Mouse (Mus musculus): ENCODE data around the gene Ppard.

Ppard gene

DNA sequence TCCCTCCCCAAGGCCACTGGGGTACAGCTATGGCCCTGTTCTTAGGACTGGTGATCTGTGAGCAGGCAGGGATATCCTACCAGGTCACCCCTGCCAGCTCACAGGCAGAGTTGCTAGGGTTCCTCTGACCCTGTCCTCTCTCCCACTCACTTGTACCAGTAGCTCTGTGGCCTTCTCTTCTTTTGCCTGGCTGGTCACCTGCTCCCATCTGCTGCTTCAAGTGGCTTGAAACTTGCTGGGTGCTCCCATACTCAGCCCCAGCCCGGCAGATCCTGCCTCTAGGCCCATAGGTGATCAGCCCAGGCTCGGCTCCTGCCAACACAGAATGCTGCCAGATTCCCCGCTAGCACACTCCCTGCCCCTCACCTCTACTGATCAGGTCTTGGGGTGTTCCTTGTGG lies 68.3 kb downstream of the Ppard start:
- CTCF ChIA-PET = interaction anchor here (0.6 to 1.4 kb wide), 8 partner anchors 10 to 433 kb away, joined by 3 to 7 read pairs (median 3); partner anchors contain the start of genes Fance (in 1 of the 4) and Ppard (in 1 of the 4)
- POLR2A ChIA-PET = interaction anchor here in 2 of 4 experiments (0.8 to 6.0 kb wide), 10 partner anchors 9 to 93 kb away, joined by 3 to 38 read pairs (median 6); partner anchors contain the start of genes Fance (in 2 of the 2), Def6 (in 1 of the 2) and Rpl10a (in 1 of the 2)

DNA sequence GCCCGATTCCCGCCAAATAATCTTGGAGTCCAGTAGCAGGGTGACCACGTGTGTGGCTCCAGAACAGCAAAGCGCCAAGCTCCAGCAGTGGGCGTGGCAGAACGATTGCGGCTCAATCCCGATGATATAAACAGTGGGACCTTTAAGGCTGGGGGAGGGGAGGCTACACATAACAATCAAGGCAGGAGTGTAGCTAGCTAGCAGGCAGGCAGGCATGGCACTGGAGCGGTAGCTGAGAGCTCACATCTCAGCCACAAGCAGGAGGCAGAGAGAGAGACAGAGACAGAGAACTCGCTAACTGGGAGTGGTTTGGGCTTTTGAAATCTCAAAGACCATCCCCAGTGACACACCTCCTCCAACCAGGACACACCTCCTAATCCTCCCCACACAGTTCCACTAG lies 72.7 kb downstream of the Ppard start:
- ChIA-PET POLR2A (interaction anchor here (0.5 to 6.0 kb wide), 33 partner anchors 8 to 115 kb away, joined by 3 to 38 read pairs (median 4); partner anchors contain the start of genes Def6 (in 2 of the 4), Fance (in 2 of the 4), Ppard (in 1 of the 4) and Rpl10a (in 1 of the 4)), CTCF (interaction anchor here (0.9 to 4.1 kb wide), 18 partner anchors 8 to 285 kb away, joined by 3 to 28 read pairs (median 4); partner anchors contain the start of genes Fance (in 2 of the 4), Def6 (in 1 of the 4) and Ppard (in 1 of the 4))

DNA sequence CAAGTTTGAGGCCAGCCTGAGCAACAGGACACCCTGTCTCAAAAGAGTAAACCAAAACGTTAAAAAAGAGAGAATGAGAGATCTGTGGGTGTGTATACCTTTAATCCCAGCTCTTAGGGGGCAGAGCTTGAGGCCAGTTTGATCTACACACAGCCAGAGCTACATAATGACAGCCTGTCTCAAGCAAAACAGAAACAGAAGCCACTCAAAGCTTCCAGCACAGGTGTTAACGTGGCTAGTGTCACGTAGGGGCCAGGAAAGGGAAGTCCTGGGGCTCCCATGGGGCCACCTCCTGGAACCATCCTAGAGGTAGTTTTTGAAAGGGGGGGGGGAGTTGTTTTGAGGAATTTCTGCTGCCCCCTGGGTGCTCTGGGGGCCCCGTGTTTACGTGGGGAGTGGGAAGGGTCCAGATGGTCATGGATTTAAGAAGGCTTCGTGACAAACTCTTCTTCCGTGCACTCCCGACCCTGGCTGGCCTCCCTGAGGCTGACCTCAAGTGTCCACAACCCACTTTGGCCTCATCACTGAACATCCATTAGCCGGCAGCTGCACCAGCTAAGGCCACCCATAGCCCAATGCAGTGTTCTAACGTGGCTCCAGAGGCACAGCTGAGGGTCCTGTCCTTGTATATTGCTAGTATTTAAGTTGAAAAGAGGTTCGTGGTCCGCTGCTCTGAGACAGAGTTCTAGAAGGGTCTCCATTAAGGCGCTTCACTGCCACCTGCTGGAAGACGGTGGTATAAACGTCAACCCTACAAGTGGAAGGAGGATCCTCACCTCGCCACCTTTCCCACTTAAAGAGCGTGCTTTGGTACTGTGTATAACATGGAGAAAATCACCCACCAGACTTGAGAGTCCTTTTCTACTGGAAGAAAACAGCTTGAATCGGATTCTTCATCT lies 76.0 kb downstream of the Ppard start:
- POLR2A ChIA-PET = interaction anchor here in 3 of 4 experiments (0.5 to 1.9 kb wide), 14 partner anchors 9 to 1492 kb away, joined by 3 to 9 read pairs (median 4); partner anchors contain the start of gene Ppard (in 1 of the 3)
- CTCF ChIA-PET = interaction anchor here (0.5 to 6.0 kb wide), 29 partner anchors 9 to 704 kb away, joined by 3 to 50 read pairs (median 5); partner anchors contain the start of genes Def6 (in 3 of the 4) and Ppard (in 1 of the 4)

DNA sequence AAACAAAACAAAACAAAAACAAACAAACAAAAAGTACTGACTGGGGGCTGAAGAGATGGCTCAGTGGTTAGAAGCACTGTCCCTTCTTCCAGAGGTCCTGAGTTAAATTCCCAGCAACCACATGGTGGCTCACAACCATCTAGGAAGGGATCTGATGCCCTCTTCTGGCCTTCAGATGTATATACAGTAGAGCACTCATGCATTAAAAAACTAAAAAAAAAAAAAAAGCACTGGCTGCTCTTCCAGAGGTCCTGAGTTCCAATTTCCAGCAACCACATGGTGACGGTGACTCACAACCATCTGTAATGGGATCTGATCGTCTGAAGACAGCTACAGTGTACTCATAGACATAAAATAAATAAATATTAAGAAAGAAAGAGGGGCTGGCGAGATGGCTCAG lies 78.3 kb downstream of the Ppard start:
- ChIA-PET POLR2A (interaction anchor here in 3 of 4 experiments (0.6 to 28.6 kb wide), 7 partner anchors 30 to 492 kb away, joined by 3 to 990 read pairs (median 10); partner anchors contain the start of genes Ppard (in 1 of the 3), Rpl10a (in 1 of the 3), Tead3 (in 1 of the 3) and Tulp1 (in 1 of the 3)), CTCF (interaction anchor here (0.6 to 6.0 kb wide), 10 partner anchors 47 to 741 kb away, joined by 3 to 50 read pairs (median 6); partner anchors contain the start of gene Def6 (in 1 of the 4))

DNA sequence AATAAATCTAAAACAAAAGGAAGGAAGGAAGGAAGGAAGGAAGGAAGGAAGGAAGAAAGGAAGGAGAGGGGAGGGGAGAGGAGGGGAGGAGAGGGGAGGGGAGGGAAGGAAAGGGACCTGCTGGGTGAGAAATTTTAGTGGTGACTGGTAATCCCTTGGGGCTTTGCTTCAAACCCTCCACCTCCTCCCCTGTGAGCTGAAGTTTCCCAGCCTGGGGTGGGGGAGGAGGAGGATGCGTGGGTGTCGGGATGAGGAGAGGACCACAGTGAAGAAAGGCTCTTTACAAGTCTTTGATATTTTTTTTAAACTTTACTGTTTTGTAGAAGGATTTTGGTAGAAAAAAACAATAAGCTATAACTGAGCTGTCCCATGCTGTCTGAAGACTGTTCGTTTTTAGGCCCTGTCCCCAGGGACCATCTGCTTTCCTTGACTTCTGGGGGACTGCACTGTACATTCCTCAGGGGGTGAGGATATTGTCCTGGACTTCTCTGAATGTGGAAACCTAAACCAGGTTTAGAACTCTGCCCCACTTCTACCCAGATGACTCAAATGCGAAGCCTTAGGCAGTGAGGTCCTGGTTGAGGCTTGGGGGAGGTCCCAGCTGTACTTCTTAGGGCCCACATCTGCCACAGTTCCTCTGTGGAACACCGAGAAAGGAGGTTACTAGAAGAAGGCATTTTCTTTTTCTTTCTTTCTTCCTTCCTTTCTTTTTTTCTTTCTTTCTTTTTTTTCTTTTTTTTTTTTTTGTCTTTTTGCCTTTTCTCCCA lies 79.0 kb downstream of the Ppard start:
- ChIA-PET CTCF (interaction anchor here (0.6 to 6.0 kb wide), 12 partner anchors 13 to 741 kb away, joined by 3 to 41 read pairs (median 4); partner anchors contain the start of gene Def6 (in 1 of the 4)), POLR2A (interaction anchor here in 3 of 4 experiments (0.6 to 28.6 kb wide), 14 partner anchors 12 to 493 kb away, joined by 3 to 990 read pairs (median 3); partner anchors contain the start of genes Ppard (in 1 of the 3), Rpl10a (in 1 of the 3), Tead3 (in 1 of the 3) and Tulp1 (in 1 of the 3))

DNA sequence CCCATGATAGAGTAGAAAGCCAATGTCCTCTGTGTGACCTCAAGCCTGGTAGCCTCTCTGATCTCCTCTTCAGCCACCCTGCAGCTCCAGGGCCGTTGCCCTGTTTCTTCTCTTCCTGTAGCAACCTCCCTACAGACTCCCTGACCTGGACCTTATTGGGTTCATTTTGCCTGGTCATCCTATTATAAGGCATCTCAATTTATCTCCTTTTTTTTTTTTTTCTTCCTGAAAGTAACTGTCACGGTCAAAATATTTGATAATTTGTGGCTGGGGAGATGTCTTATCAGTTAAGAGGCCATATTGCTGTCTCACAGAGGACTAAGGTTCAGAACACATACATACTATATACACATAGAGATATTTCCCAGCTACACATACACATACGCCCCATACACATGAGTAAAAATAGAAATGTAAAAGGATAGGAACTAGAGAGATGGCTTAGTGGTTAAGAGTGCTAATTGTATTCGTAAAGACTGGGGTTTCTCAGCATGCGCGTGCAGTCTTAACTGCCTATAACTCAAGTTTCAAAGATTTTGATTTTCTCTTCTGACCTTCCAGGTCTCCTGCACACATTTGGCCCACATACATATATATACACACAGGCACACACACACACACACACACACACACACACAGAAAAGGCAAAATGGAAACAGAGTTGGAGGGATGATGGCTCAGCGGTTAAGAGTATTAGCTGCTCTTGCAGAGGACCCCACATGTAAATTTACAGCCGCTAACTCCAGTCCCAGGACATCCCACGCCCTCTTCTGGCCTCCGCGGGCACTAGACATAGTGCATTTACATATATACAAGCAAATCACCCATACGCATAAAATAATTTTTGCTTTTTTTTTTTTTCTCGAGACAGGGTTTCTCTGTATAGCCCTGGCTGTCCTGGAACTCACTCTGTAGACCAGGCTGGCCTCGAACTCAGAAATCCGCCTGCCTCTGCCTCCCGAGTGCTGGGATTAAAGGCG lies 80.0 kb downstream of the Ppard start:
- CTCF ChIA-PET = interaction anchor here (0.6 to 6.0 kb wide), 26 partner anchors 8 to 264 kb away, joined by 3 to 41 read pairs (median 4); partner anchors contain the start of genes Def6 (in 2 of the 4) and Ppard (in 1 of the 4)
- POLR2A ChIA-PET = interaction anchor here (0.5 to 28.6 kb wide), 39 partner anchors 8 to 456 kb away, joined by 3 to 990 read pairs (median 4); partner anchors contain the start of genes Def6 (in 2 of the 4), Ppard (in 2 of the 4), Rpl10a (in 2 of the 4) and Tead3 (in 1 of the 4)

DNA sequence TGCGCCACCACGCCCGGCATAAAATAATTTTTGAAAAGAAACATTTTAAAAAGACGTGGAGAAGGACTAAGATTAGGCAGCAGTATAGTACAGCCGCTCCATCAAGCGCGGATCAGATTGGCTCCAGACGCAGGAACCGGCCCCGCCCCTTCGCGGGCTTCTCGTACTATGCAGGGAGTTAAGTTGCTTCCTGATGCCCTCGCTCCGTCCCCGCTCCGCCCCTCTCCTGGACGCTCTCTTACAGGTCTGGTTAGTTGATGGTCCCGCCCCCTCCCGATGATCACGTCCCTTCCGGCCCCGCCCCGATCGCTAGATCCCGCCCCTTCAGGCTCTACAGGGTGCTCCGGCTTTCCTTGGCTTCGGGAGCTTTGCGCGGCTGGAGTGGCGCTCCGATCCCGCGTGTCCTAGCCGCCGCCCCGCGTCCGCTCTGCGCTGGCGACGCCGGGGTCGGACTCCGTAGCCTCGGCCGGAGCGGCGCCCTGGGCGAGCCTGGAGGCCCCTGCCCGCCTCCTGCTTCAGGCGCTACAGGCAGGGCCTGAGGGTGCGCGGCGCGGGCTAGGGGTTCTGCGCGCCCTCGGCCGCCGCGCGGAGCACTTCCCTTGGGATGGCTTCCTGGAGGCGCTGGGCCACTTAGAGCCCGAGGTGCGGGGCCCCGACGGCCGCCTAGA lies 80.8 kb downstream of the Ppard start, which contains the start of gene Fance:
Gene Fance (plus strand): TSS at position 308 of the 668 bp plus-strand sequence.
- ChIA-PET CTCF (interaction anchor here (0.5 to 6.0 kb wide), 26 partner anchors 9 to 529 kb away, joined by 3 to 41 read pairs (median 5); partner anchors contain the start of genes Def6 (in 2 of the 4) and Ppard (in 1 of the 4)), POLR2A (interaction anchor here (0.5 to 28.6 kb wide), 39 partner anchors 9 to 886 kb away, joined by 3 to 990 read pairs (median 4); partner anchors contain the start of genes Def6 (in 2 of the 4), Ppard (in 2 of the 4), Rpl10a (in 2 of the 4) and Tead3 (in 1 of the 4))

DNA sequence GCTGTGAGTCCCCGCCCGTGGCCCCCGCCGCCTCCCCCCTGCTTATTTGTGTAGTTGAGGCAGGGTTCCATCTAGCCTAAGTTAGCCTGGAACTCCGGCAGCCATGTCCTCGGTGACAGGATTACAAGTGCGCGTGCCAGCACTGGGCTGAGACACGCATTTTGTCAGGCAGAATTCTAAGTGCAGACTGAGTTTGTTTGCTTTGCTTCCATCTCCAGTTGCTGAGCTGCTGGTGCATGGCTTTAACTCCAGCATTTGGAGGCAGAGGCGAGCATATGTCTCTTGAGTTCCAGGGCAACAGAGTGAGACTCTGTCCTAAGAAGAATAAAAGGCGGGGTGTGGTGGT lies 81.4 kb downstream of the Ppard start:
- POLR2A ChIA-PET = interaction anchor here (0.6 to 28.6 kb wide), 34 partner anchors 9 to 886 kb away, joined by 3 to 990 read pairs (median 4); partner anchors contain the start of genes Def6 (in 2 of the 4), Rpl10a (in 2 of the 4), Tead3 (in 1 of the 4) and Tulp1 (in 1 of the 4)
- CTCF ChIA-PET = interaction anchor here (0.5 to 3.1 kb wide), 21 partner anchors 9 to 529 kb away, joined by 3 to 41 read pairs (median 5); partner anchors contain the start of gene Ppard (in 1 of the 4)

DNA sequence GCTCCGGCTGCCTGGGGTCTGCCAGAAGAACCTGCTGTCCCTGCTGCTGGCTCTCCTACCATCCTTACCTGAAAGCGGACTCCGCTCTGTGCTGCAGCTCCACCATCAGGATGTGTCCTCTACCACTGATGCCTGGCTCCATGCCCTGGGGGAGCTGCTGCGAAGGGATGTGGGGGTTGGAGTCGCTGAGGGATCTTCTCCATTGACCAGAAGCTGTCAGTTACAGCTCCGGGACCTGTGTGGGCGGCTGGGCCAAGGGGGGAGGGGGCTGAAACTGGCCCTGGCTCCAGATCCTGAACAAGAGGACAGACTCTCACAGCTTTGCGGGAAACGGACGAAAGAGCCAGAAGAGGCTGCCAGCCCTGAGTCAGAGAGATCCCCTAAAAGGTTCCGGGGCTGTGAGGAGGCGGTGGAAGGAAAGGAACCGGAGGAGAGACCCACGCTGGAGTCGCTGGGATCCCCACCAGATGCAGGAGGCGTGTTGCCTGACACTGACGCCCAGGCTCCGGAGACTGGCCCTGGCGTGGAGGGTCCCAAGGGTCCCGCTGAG lies 83.2 kb downstream of the Ppard start:
- ChIA-PET POLR2A (interaction anchor here in 3 of 4 experiments (0.5 to 28.6 kb wide), 15 partner anchors 10 to 209 kb away, joined by 3 to 990 read pairs (median 7); partner anchors contain the start of genes Rpl10a (in 3 of the 3), Tead3 (in 1 of the 3) and Tulp1 (in 1 of the 3)), CTCF (interaction anchor here (0.5 to 3.2 kb wide), 24 partner anchors 11 to 1383 kb away, joined by 3 to 47 read pairs (median 6); partner anchors contain the start of genes Phf1 (in 1 of the 4) and Ppard (in 1 of the 4))

DNA sequence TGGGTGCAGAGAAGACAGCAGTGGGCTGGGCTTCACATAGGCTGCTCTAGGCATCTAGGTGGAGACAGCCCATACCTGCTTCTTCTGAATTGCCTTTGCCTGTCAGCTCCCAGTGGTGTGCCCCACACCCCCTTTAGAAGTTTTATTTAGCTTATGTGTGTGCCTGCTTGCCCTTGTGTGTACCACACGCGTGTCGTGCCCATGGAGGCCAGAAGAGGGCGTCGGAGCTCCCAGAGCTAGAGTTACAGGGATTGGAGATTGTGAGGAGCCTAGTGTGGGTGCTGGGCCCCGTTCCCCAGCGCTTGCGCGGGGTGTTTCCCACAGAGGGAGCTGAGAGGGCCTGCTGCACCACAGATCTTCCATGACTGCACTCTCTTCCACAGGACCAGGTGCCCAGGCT lies 84.0 kb downstream of the Ppard start:
- POLR2A ChIA-PET = interaction anchor here (0.6 to 28.6 kb wide), 46 partner anchors 8 to 763 kb away, joined by 3 to 990 read pairs (median 4); partner anchors contain the start of genes Rpl10a (in 4 of the 4), Tead3 (in 3 of the 4), Def6 (in 1 of the 4) and Ppard (in 1 of the 4)

DNA sequence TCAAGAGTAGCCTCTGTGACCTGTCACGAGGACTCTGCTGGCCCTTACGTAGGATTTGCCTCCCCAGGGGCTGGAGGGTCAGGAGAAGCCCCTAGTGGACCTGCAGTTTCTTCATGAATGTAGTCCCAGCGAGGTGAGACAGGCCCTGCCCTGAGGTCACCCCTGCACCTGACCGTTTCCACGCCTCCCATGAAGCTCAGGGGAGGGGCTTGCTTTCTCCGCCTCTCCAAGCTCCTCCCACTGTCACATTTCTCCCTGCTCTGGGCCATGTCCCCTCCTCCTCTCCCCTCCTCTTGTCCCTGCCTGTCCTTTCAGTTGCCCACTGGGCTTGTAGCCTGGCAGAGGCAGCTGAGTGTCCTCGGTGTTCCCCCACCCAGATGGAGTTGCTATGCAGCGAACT lies 84.6 kb downstream of the Ppard start:
- ChIA-PET CTCF (interaction anchor here (0.6 to 3.2 kb wide), 50 partner anchors 8 to 691 kb away, joined by 3 to 47 read pairs (median 4); partner anchors contain the start of genes Ppard (in 2 of the 4), Def6 (in 1 of the 4) and Tcp11 (in 1 of the 4)), POLR2A (interaction anchor here (0.5 to 28.6 kb wide), 51 partner anchors 8 to 763 kb away, joined by 3 to 990 read pairs (median 4); partner anchors contain the start of genes Rpl10a (in 4 of the 4), Tead3 (in 3 of the 4), Def6 (in 1 of the 4) and Ppard (in 1 of the 4))

More for the DNA sequence above, 84.0 kb downstream of the Ppard start:
- CTCF ChIA-PET = interaction anchor here (0.5 to 3.2 kb wide), 55 partner anchors 8 to 1384 kb away, joined by 3 to 47 read pairs (median 4); partner anchors contain the start of genes Ppard (in 2 of the 4), Def6 (in 1 of the 4), Phf1 (in 1 of the 4) and Tcp11 (in 1 of the 4)

DNA sequence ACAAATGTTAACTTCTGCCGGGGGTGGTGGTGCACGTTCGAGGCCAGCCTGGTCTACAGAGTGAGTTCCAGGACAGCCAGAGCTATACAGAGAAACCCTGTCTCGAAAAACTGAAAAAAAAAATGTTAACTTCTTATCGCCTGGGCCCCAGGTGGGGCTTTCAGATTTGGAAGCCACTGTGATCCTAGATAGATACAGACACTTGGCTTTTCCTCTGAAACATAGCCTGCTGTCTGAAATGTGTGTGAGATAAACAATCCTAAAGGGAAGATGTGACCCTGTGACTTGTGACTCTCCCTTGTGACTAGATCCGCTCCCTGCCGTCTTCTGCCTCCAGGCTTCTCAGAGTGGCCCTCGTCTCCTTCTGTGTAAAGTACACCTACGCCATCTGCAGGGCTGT lies 85.2 kb downstream of the Ppard start:
- CTCF ChIA-PET = interaction anchor here in 3 of 4 experiments (0.6 to 3.2 kb wide), 31 partner anchors 8 to 229 kb away, joined by 3 to 47 read pairs (median 5); partner anchors contain the start of genes Def6 (in 1 of the 3) and Ppard (in 1 of the 3)
- POLR2A ChIA-PET = interaction anchor here in 3 of 4 experiments (0.5 to 28.6 kb wide), 30 partner anchors 9 to 715 kb away, joined by 3 to 990 read pairs (median 5); partner anchors contain the start of genes Rpl10a (in 3 of the 3), Tead3 (in 2 of the 3), Def6 (in 1 of the 3) and Ppard (in 1 of the 3)

DNA sequence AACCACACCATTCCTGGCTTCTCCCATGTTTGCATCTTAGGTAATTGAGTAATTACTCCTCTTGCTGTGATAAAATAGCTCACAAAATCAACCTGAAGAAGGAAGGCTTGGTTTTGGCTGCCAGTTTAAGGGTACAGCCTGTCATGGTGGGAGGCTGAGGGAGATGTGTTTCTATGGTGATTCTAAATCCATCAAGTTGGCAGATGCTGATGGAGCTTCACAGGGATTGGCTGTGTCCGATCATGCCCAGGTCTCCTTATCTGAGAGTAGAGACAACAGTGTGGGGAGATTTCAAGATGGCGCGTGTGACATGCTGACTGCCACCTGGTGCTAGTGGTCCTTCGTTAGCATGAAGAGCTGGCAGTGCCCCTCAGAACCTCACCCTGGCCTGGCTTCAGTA lies 89.2 kb downstream of the Ppard start:
- POLR2A ChIA-PET = interaction anchor here in 3 of 4 experiments (0.7 to 45.8 kb wide), 11 partner anchors 2 to 54 kb away, joined by 3 to 990 read pairs (median 4); partner anchors contain the start of genes Fance (in 2 of the 3), Rpl10a (in 1 of the 3), Tead3 (in 1 of the 3) and Tulp1 (in 1 of the 3)
- CTCF ChIA-PET = interaction anchor here in 3 of 4 experiments (0.5 to 1.3 kb wide), 6 partner anchors 16 to 114 kb away, joined by 3 to 7 read pairs (median 4); partner anchors contain the start of gene Def6 (in 1 of the 3)

Measured in embryonic stem cell, embryonic (primary cell).